Mouse (Mus musculus) spleen, adult 18-20 months (tissue): ENCODE results near the gene Actn1.

ENCODE experiments used
- DNase-seq, 2 experiments: peaks; one replicate each; pipeline ENCODE4 v3.0.0; 2022; ENCODE audit warnings: mixed read lengths in 2 of 2

The Actn1 gene

GRCm38 (mm10) chr12:80226101-80226500 is 34.1 kb downstream of the Actn1 start:
- no peak for DNase-seq

GRCm38 (mm10) chr12:80224241-80224731 is 35.9 kb downstream of the Actn1 start:
- no peak for DNase-seq

GRCm38 (mm10) chr12:80223511-80223910 is 36.7 kb downstream of the Actn1 start:
- DNase-seq = no peak

- no peak for DNase-seq
Measured at GRCm38 (mm10) chr12:80222473-80222872, 37.7 kb downstream of the Actn1 start.

- DNase-seq = no peak
Measured at GRCm38 (mm10) chr12:80220260-80221038, 39.7 kb downstream of the Actn1 start.

GRCm38 (mm10) chr12:80218784-80219183 is 41.4 kb downstream of the Actn1 start:
- no peak for DNase-seq

- DNase-seq = no peak
Measured at GRCm38 (mm10) chr12:80218045-80218611, 42.0 kb downstream of the Actn1 start.

GRCm38 (mm10) chr12:80217049-80217448 is 43.1 kb downstream of the Actn1 start:
- no peak for DNase-seq

- no peak for DNase-seq
Measured at GRCm38 (mm10) chr12:80216258-80216881, 43.8 kb downstream of the Actn1 start.

GRCm38 (mm10) chr12:80213810-80214209 is 46.4 kb downstream of the Actn1 start:
- no peak for DNase-seq

- no peak for DNase-seq
Measured at GRCm38 (mm10) chr12:80213263-80213662, 46.9 kb downstream of the Actn1 start.

- no peak for DNase-seq
Measured at GRCm38 (mm10) chr12:80210791-80211612, 49.2 kb downstream of the Actn1 start.

GRCm38 (mm10) chr12:80209914-80210313 is 50.3 kb downstream of the Actn1 start:
- no peak for DNase-seq

- no peak for DNase-seq
Measured at GRCm38 (mm10) chr12:80208126-80208820, 51.9 kb downstream of the Actn1 start.

- no peak for DNase-seq
Measured at GRCm38 (mm10) chr12:80203284-80203683, 56.9 kb downstream of the Actn1 start.

GRCm38 (mm10) chr12:80199738-80200137 is 60.4 kb downstream of the Actn1 start:
- DNase-seq = no peak

- DNase-seq = peak; percentile 20 to 60
Measured at GRCm38 (mm10) chr12:80198487-80198886, 61.7 kb downstream of the Actn1 start.

- peak; percentile 19 to 46 for DNase-seq
Measured at GRCm38 (mm10) chr12:80197343-80197742, 62.8 kb downstream of the Actn1 start.

GRCm38 (mm10) chr12:80191806-80192205 is 68.4 kb downstream of the Actn1 start:
- DNase-seq = no peak

- no peak for DNase-seq
Measured at GRCm38 (mm10) chr12:80191371-80191770, 68.8 kb downstream of the Actn1 start.

- no peak for DNase-seq
Measured at GRCm38 (mm10) chr12:80190915-80191314, 69.3 kb downstream of the Actn1 start.

GRCm38 (mm10) chr12:80184041-80184440 is 76.1 kb downstream of the Actn1 start:
- DNase-seq = no peak
